Mouse (Mus musculus) kidney, embryonic 16.5 days (tissue): ENCODE measurements around the gene Dicer1. TPM values are rescaled to one million over a fixed set of nuclear protein-coding genes. Genes with fewer than 3 reads are reported as not detected.
A peak's percentile ranks its signal among the peaks of the same experiment; 100 is the strongest.

Experiments used
- ATAC-seq: fragments of 200-750 bp; cut with Nextera tagmentation; 2 replicates; pipeline ENCODE4 v1.8.0; 2017; ENCODE audit warnings: moderate TSS enrichment; ENCODE audit not compliant: low FRiP score, low TSS enrichment
- H3K27ac ChIP-seq: fragments of 300-500 bp; sonication (generic); 2 replicates; pipeline ENCODE4 v1.5.1; 2014; ENCODE audit warnings: low read length
- H3K27me3 ChIP-seq: fragments of 300-500 bp; sonication (generic); 2 replicates; pipeline ENCODE4 v1.6.1; 2014; ENCODE audit warnings: low read length, control low read depth, mixed read lengths; ENCODE audit not compliant: insufficient read depth
- H3K36me3 ChIP-seq: fragments of 300-500 bp; sonication (generic); 2 replicates; pipeline ENCODE4 v1.6.1; 2014; ENCODE audit warnings: low read length, control low read depth, mixed read lengths; ENCODE audit not compliant: insufficient read depth
- H3K4me1 ChIP-seq: fragments of 300-500 bp; sonication (generic); 2 replicates; pipeline ENCODE4 v1.6.1; 2014; ENCODE audit warnings: low read length, control low read depth, mixed read lengths; ENCODE audit not compliant: insufficient read depth
- H3K4me2 ChIP-seq: fragments of 300-500 bp; sonication (generic); replicated peaks from 2 replicates; pipeline ENCODE4 v1.6.1; 2014; ENCODE audit warnings: low read depth, low read length
- H3K4me3 ChIP-seq: fragments of 300-500 bp; sonication (generic); 2 replicates; pipeline ENCODE4 v1.5.1; 2014; ENCODE audit warnings: mild to moderate bottlenecking, low read length
- H3K9ac ChIP-seq: fragments of 300-500 bp; sonication (generic); replicated peaks from 2 replicates; pipeline ENCODE4 v1.6.1; 2014; ENCODE audit warnings: low read length
- H3K9me3 ChIP-seq: fragments of 300-500 bp; sonication (generic); 2 replicates; pipeline ENCODE4 v1.6.1; 2016; ENCODE audit warnings: low read length, control low read depth
- WGBS: fragments of 180-500 bp; shearing (Covaris S2); extraction: QIAGEN DNeasy Blood & Tissue Kit; methylation state at CpG from one replicate; pipeline ENCODE4 v1.1.7; 2014; 5-methylcytosine and 5-hydroxymethylcytosine counted together
- polyA plus RNA-seq: library from polyadenylated mRNA; unstranded; fragments of >200 nt; fragmentation: Nextera tagmentation; extraction: Ambion mirVana; gene quantifications from 2 replicates; pipeline ENCODE4 v1.2.1, GENCODE M21; 2015

Dicer1 gene
- polyA plus RNA-seq, 1 experiment from 2014 or later, result 21.1 TPM

DNA sequence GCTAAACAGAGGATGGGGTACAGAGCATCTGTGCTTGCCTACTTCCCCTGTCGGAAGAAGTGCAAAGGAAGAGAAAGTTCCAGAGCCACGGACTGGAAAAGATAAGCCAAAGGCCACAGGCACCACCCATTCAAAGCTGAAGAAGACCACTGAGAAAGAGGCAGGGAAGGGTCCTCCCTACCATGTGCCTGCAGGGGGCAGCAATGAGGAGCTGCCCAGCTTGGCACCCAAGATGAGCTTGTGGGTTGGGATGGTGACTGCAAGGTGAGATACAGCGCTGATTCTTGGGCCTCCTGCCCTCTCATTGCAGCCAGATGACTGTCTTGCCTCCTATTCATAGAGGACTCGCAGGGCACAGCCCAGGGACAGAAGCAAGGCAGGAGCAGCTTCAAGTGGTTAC, 15.4 kb upstream of the Dicer1 start:
- no peaks in the 10 kb centered on the region for H3K9me3 ChIP-seq
- WGBS, result 77% methylated on average over 4 of the region's 4 CpGs
- no peaks in the 10 kb centered on the region for H3K27me3 ChIP-seq
- no peak overlapping the region for H3K4me3 ChIP-seq
- H3K4me1 ChIP-seq, result 0 out of 2 replicates have a peak, but pooled peaks cover 7% of the 10 kb centered on the region
- no peak overlapping the region for H3K9ac ChIP-seq
- no peaks in the 10 kb centered on the region for H3K36me3 ChIP-seq
- no peak overlapping the region for H3K4me2 ChIP-seq
- ATAC-seq, result no peak
- H3K27ac ChIP-seq, result no peak overlapping the region

DNA sequence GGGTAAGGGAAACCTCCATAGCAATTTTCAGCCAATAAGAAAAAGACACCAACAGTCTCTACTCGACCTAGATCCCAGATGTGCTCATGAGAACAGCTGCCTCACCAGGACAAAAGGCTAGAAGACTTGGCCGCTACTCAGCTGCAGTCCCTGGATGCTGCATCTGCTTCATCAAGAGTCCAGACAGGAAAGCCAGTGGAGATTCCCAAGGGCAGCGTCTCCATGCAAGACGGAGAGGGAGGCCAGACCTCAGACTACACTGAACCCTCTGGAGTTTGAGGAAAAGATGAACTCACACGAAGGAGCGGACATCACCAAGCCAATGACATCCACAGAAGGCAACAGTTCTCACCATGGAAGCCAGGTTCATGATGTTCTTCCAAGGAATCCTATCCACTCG, 14.0 kb upstream of the Dicer1 start:
- 85% methylated on average over 7 of the region's 7 CpGs for WGBS
- H3K36me3 ChIP-seq, result no peaks in the 10 kb centered on the region
- 0 out of 2 replicates have a peak, but pooled peaks cover 7% of the 10 kb centered on the region for H3K4me1 ChIP-seq
- no peak overlapping the region for H3K9ac ChIP-seq
- H3K4me2 ChIP-seq, result no peak overlapping the region
- no peak overlapping the region for H3K27ac ChIP-seq
- H3K9me3 ChIP-seq, result no peaks in the 10 kb centered on the region
- ATAC-seq, result no peak
- H3K27me3 ChIP-seq, result no peaks in the 10 kb centered on the region
- no peak overlapping the region for H3K4me3 ChIP-seq

DNA sequence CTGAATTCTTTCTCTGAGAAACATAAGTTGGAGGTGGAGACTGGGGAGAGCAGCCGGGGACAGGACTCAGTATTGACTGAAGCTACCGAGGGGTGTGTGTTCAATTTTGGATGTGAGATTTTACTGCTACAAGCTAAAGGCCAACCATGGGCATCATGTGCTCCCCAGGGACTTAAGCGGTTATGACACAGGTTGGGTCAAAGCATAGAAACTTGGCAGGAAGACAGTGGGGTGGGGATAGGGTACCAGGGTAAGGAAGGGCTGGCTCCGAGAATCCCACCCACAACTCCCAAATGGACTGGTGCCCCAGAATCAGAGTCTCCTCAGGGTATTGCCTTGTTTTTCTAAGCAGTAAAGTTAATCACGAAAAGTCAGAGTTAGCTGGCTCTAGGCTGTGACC, 13.4 kb upstream of the Dicer1 start:
- H3K9ac ChIP-seq, result no peak overlapping the region
- H3K4me3 ChIP-seq, result no peak overlapping the region
- no peak overlapping the region for H3K27ac ChIP-seq
- no peaks in the 10 kb centered on the region for H3K27me3 ChIP-seq
- no peak for ATAC-seq
- 67% methylated on average over 5 of the region's 5 CpGs for WGBS
- H3K4me2 ChIP-seq, result no peak overlapping the region
- 0 out of 2 replicates have a peak, but pooled peaks cover 7% of the 10 kb centered on the region for H3K4me1 ChIP-seq
- H3K36me3 ChIP-seq, result no peaks in the 10 kb centered on the region
- no peaks in the 10 kb centered on the region for H3K9me3 ChIP-seq

DNA sequence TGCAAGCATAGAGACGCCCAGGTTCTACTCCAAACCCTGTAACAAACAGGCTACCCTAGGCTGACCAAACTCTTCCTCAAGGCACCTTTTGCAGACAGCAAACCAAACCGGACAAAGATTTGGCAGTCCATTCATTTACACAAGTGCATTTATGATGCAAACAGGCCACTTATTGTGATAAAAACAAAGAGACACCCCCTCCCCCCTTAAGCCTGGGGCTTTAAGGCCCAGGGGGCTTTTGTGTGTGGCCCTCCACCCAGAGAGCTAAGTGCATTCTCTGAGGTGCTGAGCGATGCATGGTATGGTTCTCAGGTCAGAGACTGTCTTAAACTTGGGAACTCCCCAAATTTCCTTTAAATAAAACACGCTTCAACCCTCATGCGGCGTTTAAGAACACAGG, 12.2 kb upstream of the Dicer1 start:
- Histone ChIP-seq H3K4me1 (no peaks in the 10 kb centered on the region), H3K4me3 (no peak overlapping the region), H3K4me2 (no peak overlapping the region), H3K9me3 (no peaks in the 10 kb centered on the region), H3K9ac (no peak overlapping the region), H3K36me3 (no peaks in the 10 kb centered on the region), H3K27ac (no peak overlapping the region), H3K27me3 (no peaks in the 10 kb centered on the region)
- 68% methylated on average over 6 of the region's 6 CpGs for WGBS
- no peak for ATAC-seq

DNA sequence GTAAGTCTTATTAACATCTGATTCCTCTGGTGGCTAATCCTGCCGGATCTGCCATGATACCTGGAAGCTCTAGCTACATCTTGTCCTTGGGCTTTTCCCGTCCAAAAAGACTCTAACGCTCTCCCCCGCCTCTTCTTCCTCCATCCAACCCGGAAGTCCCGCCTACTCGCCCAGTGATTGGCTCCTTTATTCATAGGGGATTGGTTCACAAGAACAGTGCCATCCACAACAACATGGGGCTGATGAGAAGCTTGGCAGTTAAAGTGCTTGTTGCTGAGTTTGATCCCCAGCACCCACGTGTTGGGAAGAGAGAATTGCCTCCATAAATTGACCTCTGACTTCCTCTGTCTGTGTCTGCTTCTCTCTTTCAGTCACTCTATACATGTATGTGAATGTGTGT, 9.7 kb upstream of the Dicer1 start:
- Histone ChIP-seq H3K4me2 (no peak overlapping the region), H3K4me3 (no peak overlapping the region), H3K4me1 (no peaks in the 10 kb centered on the region), H3K9ac (no peak overlapping the region), H3K27me3 (no peaks in the 10 kb centered on the region), H3K27ac (no peak overlapping the region), H3K9me3 (no peaks in the 10 kb centered on the region), H3K36me3 (no peaks in the 10 kb centered on the region)
- 87% methylated on average over 8 of the region's 8 CpGs for WGBS
- no peak for ATAC-seq

DNA sequence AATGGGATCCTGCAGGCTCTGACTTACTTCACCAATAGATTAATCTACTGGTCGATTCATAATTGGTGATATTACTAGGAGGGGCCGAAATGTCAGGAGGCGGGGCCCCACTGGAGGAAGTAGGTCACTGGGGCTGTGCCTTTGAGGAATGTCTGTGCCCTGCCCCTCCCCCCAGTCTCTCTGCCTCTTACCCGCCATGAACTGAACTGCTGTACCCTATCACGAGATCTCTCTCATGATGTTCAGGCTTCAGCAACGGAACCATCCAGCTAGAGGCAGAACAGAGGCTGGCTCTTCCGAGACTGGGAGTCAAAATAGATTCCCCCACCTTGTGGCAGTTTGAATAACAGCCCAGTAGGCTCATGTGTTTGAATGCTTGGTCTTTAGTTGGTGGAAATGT, 6.3 kb upstream of the Dicer1 start:
- no peak overlapping the region for H3K4me2 ChIP-seq
- no peak overlapping the region for H3K9ac ChIP-seq
- no peaks in the 10 kb centered on the region for H3K9me3 ChIP-seq
- H3K4me3 ChIP-seq, result no peak overlapping the region
- 85% methylated on average over 7 of the region's 7 CpGs for WGBS
- no peaks in the 10 kb centered on the region for H3K36me3 ChIP-seq
- H3K27me3 ChIP-seq, result no peaks in the 10 kb centered on the region
- no peak for ATAC-seq
- H3K27ac ChIP-seq, result no peak overlapping the region
- peaks cover 2% of the 10 kb centered on the region; the same call in 1 of the 2 replicates for H3K4me1 ChIP-seq

DNA sequence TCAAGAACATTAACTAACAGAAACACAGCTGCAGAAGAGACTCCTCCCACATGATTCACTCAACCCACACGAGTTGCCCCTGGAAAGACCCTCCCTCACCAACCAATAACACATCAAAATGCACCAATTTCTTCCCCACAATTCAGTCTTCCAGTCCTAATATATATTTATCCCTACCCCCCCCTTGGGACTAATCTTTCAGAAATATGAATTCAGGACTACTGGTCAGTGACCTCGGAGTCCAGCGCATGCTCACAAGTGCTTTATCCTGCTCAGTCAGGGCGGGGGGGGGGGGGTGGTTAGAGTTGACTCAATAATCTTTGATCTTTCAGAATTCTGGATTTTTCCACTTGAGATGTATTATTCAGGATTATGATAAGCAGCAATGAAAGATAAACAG, 1.9 kb upstream of the Dicer1 start:
- whole genome bisulfite sequencing, result 62% methylated on average over 4 of the region's 4 CpGs
- no peak for ATAC-seq
- H3K27ac ChIP-seq, result no peak overlapping the region
- H3K9ac ChIP-seq, result no peak overlapping the region
- H3K9me3 ChIP-seq, result no peaks in the 10 kb centered on the region
- no peaks in the 10 kb centered on the region for H3K27me3 ChIP-seq
- no peaks in the 10 kb centered on the region for H3K36me3 ChIP-seq
- no peak overlapping the region for H3K4me3 ChIP-seq
- no peak overlapping the region for H3K4me2 ChIP-seq
- H3K4me1 ChIP-seq, result peaks cover 28% of the 10 kb centered on the region

DNA sequence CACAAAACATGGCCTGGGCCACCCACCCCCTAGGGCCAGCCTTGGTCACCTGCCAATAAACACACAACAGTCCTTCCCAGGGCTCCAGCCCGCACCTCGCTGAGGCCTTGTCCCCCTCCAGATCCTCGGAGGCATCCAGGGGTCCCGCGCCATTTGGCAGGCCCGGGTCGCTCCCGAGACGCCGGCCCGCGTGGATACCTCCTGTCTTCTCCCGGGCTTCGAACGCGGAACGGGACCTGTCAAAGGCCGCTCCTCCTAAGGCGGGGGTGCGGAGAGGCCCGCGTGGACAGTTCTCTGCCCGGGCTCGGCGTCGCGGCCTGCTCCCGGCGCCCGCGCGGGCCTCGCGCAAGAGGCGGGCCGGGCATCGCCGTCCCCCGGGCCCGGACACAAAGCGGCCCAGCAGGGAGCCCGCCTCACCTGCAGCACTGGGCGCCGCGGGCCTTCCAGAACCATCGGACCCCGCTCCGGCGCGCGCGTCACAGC, 380 bp downstream of the Dicer1 start:
- Histone ChIP-seq H3K36me3 (no peaks in the 10 kb centered on the region), H3K9me3 (no peaks in the 10 kb centered on the region), H3K4me3 (peak overlapping the region; percentile 88), H3K4me1 (peaks cover 28% of the 10 kb centered on the region), H3K4me2 (peak overlapping the region; percentile 98), H3K27ac (peak overlapping the region; percentile 89), H3K27me3 (no peaks in the 10 kb centered on the region), H3K9ac (peak overlapping the region; percentile 99)
- WGBS, result 0% methylated on average over 42 of the region's 52 CpGs
- ATAC-seq, result no peak; the same call in none of the 2 replicates

DNA sequence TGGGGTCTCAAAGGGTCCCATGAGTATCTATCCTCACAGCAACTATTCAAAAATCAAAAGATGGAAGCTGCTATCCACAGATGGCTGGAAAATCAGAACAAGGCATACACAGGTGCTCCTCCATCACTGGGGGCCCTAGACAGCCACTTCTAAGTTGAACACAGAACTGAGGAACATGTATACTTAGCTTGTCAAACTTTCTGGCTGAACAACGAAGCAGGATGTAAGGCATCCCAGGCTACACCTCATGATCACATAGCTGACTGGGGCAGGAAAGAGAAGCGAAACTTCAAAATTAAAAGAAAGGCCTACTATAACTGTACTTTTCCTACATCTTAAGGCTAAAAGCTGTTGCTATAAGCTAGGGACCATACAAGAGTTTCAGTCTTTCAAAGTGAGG, 2.8 kb downstream of the Dicer1 start:
- Histone ChIP-seq H3K4me3 (no peak overlapping the region), H3K9me3 (no peaks in the 10 kb centered on the region), H3K27ac (no peak overlapping the region), H3K36me3 (no peaks in the 10 kb centered on the region), H3K4me2 (no peak overlapping the region), H3K27me3 (no peaks in the 10 kb centered on the region), H3K4me1 (peaks cover 28% of the 10 kb centered on the region), H3K9ac (no peak overlapping the region)
- WGBS, result 85% methylated on average over 2 of the region's 2 CpGs
- no peak for ATAC-seq

DNA sequence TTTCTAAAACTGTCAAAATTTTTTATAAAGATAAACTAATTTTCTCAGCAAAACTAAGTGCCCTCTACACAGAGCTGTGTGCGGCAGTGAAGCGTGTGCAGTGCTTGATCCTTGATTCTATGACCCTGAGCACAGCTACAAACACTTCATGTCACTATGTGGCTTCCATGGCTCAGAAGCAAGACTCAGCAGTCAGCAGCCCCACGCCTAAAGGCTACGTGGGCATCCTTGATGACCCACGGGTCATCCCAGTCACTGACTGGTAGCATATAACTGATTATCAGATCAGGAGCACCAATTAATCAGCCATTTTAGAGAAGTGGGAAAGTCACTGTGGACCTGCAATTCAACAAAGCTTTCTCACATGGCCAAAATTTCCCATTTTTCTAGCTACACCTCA, 4.5 kb downstream of the Dicer1 start:
- H3K27ac ChIP-seq, result no peak overlapping the region
- ATAC-seq, result no peak
- H3K36me3 ChIP-seq, result no peaks in the 10 kb centered on the region
- peaks cover 23% of the 10 kb centered on the region for H3K4me1 ChIP-seq
- no peak overlapping the region for H3K9ac ChIP-seq
- no peaks in the 10 kb centered on the region for H3K27me3 ChIP-seq
- H3K4me3 ChIP-seq, result no peak overlapping the region
- H3K4me2 ChIP-seq, result no peak overlapping the region
- no peaks in the 10 kb centered on the region for H3K9me3 ChIP-seq
- 88% methylated on average over 5 of the region's 5 CpGs for WGBS
